Mouse (Mus musculus) heart, embryonic 12.5 days (tissue): ENCODE data around the gene Crcp. TPM values are rescaled to one million over a fixed set of nuclear protein-coding genes. Genes with fewer than 3 reads are reported as not detected.

Source experiments
- ATAC-seq: fragments of 200-750 bp; cut with Nextera tagmentation; 2 replicates; pipeline ENCODE4 v1.8.0; 2017; ENCODE audit warnings: moderate TSS enrichment, moderate library complexity; ENCODE audit not compliant: insufficient number of reproducible peaks, low FRiP score
- H3K27ac ChIP-seq: fragments of 300-500 bp; sonication (generic); 2 replicates; pipeline ENCODE4 v1.5.1; 2016; ENCODE audit warnings: mild to moderate bottlenecking, moderate library complexity; ENCODE audit not compliant: poor library complexity, severe bottlenecking
- H3K27me3 ChIP-seq: fragments of 300-500 bp; sonication (generic); replicated peaks from 2 replicates; pipeline ENCODE4 v1.6.1; 2016; ENCODE audit warnings: mild to moderate bottlenecking, moderate library complexity
- H3K36me3 ChIP-seq: fragments of 300-500 bp; sonication (generic); 2 replicates; pipeline ENCODE4 v1.6.1; 2016; ENCODE audit warnings: mild to moderate bottlenecking, moderate library complexity
- H3K4me1 ChIP-seq: fragments of 300-500 bp; sonication (generic); replicated peaks from 2 replicates; pipeline ENCODE4 v1.6.1; 2016; ENCODE audit warnings: mild to moderate bottlenecking
- H3K4me2 ChIP-seq: fragments of 300-500 bp; sonication (generic); 2 replicates; pipeline ENCODE4 v1.6.1; 2016; ENCODE audit warnings: mild to moderate bottlenecking, moderate library complexity
- H3K4me3 ChIP-seq: fragments of 300-500 bp; sonication (generic); 2 replicates; pipeline ENCODE4 v1.5.1; 2016; ENCODE audit warnings: mild to moderate bottlenecking
- H3K9ac ChIP-seq: fragments of 300-500 bp; sonication (generic); 2 replicates; pipeline ENCODE4 v1.6.1; 2016; ENCODE audit warnings: mild to moderate bottlenecking, moderate library complexity
- H3K9me3 ChIP-seq: fragments of 300-500 bp; sonication (generic); replicated peaks from 2 replicates; pipeline ENCODE4 v1.6.1; 2016; ENCODE audit warnings: mild to moderate bottlenecking, moderate library complexity
- WGBS: fragments of 180-500 bp; shearing (Covaris S2); methylation state at CpG from one replicate; pipeline ENCODE4 v1.1.7; 2016; 5-methylcytosine and 5-hydroxymethylcytosine counted together
- polyA plus RNA-seq: library from polyadenylated mRNA; unstranded; fragments of >200 nt; fragmentation: Nextera tagmentation; extraction: Ambion mirVana; gene quantifications from 2 replicates; pipeline ENCODE4 v1.2.1, GENCODE M21; 2016

The Crcp gene
- polyA plus RNA-seq, 1 experiment from 2014 or later: 21.2 TPM

- peaks cover 9% of the 10 kb centered on the region; the same call in 1 of the 2 replicates for H3K4me1 ChIP-seq
- H3K27me3 ChIP-seq: peaks cover 39% of the 10 kb centered on the region
- 0 out of 2 replicates have a peak, but pooled peaks cover 4% of the 10 kb centered on the region for H3K36me3 ChIP-seq
- no peak overlapping the region for H3K27ac ChIP-seq
- peak; percentile 4; the same call in 1 of the 2 replicates for ATAC-seq
- H3K9ac ChIP-seq: peak overlapping the region; percentile 78
- H3K4me3 ChIP-seq: peak overlapping the region; percentile 67
- H3K9me3 ChIP-seq: peaks cover 8% of the 10 kb centered on the region
- 48% methylated on average over 6 of the region's 6 CpGs for WGBS
- peak overlapping the region; percentile 85 for H3K4me2 ChIP-seq
These were observed 49.7 kb downstream of the Crcp start for GRCm38 (mm10) chr5:130078834-130079156.

DNA sequence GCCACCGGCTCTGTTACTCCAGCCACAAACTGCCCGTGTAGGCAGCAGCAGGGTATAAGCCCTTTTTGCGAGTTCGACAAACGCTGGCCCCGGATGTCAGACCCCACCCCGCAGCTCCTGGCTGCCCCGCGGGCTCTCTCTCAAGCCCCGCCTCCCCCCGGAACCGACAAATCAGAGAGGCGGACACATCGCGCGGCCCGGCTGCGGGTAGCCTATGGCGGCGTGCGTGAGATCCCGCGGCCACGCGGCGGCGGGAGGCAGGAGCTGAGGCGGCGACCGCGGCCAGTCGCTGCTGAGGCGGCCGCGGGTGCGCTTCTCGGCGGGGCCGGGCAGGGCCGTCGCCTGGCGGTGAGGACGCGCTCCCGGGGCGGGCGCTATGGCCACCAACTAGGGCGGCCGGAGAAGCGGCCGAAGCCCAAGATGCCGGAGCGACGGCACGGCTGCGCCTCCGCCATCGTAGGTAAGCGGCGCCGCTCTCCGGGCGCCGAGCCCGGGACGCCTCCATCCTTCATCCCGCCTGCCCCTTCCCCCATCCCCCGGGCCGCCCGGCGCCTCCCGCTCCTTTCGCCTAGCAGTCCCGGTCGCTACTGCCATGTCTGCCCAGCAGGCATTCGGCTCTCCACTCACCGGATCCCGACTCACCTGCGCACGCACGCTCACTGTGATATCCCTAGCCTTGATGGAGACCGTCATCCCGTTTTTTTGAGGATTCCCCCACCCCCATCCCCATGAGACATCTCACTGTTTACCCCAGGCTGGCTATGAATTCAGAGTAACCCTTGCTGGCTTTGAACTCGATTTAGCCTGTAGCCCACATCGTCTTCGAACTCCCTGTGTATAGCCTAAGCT, 50.3 kb downstream of the Crcp start:
- H3K36me3 ChIP-seq: 0 out of 2 replicates have a peak, but pooled peaks cover 4% of the 10 kb centered on the region
- H3K4me3 ChIP-seq: peak overlapping the region; percentile 67
- peak overlapping the region; percentile 78 for H3K9ac ChIP-seq
- H3K27ac ChIP-seq: peak overlapping the region; percentile 15; the same call in 1 of the 2 replicates
- H3K4me2 ChIP-seq: peak overlapping the region; percentile 85
- peaks cover 9% of the 10 kb centered on the region; the same call in 1 of the 2 replicates for H3K4me1 ChIP-seq
- H3K27me3 ChIP-seq: peaks cover 36% of the 10 kb centered on the region
- WGBS: under 1% methylated on average over 73 of the region's 86 CpGs
- H3K9me3 ChIP-seq: peaks cover 8% of the 10 kb centered on the region
- ATAC-seq: peak; percentile 94

GRCm38 (mm10) chr5:130080051-130080681, 51.1 kb downstream of the Crcp start:
- Histone ChIP-seq H3K4me3 (peak overlapping the region; percentile 67), H3K9ac (peak overlapping the region; percentile 78), H3K4me1 (peaks cover 9% of the 10 kb centered on the region; the same call in 1 of the 2 replicates), H3K27me3 (peaks cover 29% of the 10 kb centered on the region), H3K4me2 (peak overlapping the region; percentile 85), H3K9me3 (peaks cover 8% of the 10 kb centered on the region), H3K27ac (no peak overlapping the region), H3K36me3 (0 out of 2 replicates have a peak, but pooled peaks cover 4% of the 10 kb centered on the region)
- no peak for ATAC-seq
- 71% methylated on average over 16 of the region's 16 CpGs for WGBS

GRCm38 (mm10) chr5:130081181-130081881, 52.2 kb downstream of the Crcp start:
- no peak for ATAC-seq
- Histone ChIP-seq H3K9ac (no peak overlapping the region), H3K9me3 (peaks cover 14% of the 10 kb centered on the region), H3K4me3 (no peak overlapping the region), H3K27me3 (peaks cover 24% of the 10 kb centered on the region), H3K27ac (no peak overlapping the region), H3K4me2 (no peak overlapping the region), H3K4me1 (peaks cover 8% of the 10 kb centered on the region; the same call in 1 of the 2 replicates), H3K36me3 (peaks cover 8% of the 10 kb centered on the region; the same call in 1 of the 2 replicates)
- 96% methylated on average over 8 of the region's 8 CpGs for WGBS

GRCm38 (mm10) chr5:130082431-130082830, 53.3 kb downstream of the Crcp start:
- Histone ChIP-seq H3K9ac (no peak overlapping the region), H3K4me2 (no peak overlapping the region), H3K9me3 (peaks cover 14% of the 10 kb centered on the region), H3K27ac (no peak overlapping the region), H3K4me3 (no peak overlapping the region), H3K27me3 (peaks cover 13% of the 10 kb centered on the region; the same call in 1 of the 2 replicates), H3K4me1 (peaks cover 6% of the 10 kb centered on the region; the same call in 1 of the 2 replicates), H3K36me3 (peaks cover 8% of the 10 kb centered on the region; the same call in 1 of the 2 replicates)
- WGBS: 87% methylated on average over 4 of the region's 4 CpGs
- ATAC-seq: no peak

DNA sequence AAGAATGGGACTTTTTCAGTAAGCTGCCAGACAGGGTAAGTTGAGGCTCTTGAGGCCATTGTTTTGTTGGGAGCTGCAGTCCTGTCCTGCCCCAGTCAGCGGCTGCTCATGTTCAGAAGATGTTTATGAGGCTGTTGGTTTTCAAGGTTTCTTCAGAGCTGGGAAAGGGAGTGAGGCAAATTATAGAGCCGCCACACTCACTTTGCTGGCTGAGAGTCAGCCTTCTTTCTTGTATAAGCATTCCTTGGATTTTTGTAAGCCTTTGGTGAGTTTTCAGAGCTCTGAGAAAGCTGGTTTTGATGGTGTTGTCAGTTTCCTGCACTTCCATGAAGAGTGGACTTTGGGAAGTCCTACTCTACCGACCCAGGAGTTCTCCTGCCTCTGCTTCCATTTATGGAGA, 55.2 kb downstream of the Crcp start:
- no peak overlapping the region for H3K4me2 ChIP-seq
- H3K9ac ChIP-seq: no peak overlapping the region
- no peak overlapping the region for H3K4me3 ChIP-seq
- H3K27ac ChIP-seq: no peak overlapping the region
- no peaks in the 10 kb centered on the region for H3K27me3 ChIP-seq
- H3K36me3 ChIP-seq: peaks cover 8% of the 10 kb centered on the region; the same call in 1 of the 2 replicates
- WGBS: 84% methylated on average over 3 of the region's 3 CpGs
- no peak for ATAC-seq
- peaks cover 8% of the 10 kb centered on the region; the same call in 1 of the 2 replicates for H3K4me1 ChIP-seq
- H3K9me3 ChIP-seq: peaks cover 14% of the 10 kb centered on the region

DNA sequence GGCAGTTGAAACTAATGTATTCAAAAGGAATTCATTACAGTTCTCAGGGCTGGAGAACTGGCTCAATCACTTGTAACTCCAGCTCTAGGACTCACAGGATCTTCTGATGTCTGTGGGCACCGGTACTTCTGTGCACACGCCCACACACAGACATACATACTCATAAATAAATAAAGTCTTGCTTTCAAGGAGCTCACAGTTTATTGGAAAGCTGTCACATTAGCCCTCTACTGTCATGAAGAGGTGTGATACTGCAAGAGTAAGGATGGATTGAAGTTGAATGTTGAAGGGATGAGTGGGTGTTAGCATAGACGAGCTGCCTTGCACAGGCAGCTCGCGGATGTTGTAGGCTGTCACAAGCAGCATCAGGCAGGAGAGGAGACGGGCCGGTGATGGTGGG, 58.9 kb downstream of the Crcp start:
- WGBS: 87% methylated on average over 7 of the region's 7 CpGs
- no peaks in the 10 kb centered on the region for H3K27me3 ChIP-seq
- H3K4me2 ChIP-seq: no peak overlapping the region
- H3K9me3 ChIP-seq: peaks cover 6% of the 10 kb centered on the region; the same call in 1 of the 2 replicates
- no peak for ATAC-seq
- H3K27ac ChIP-seq: no peak overlapping the region
- 0 out of 2 replicates have a peak, but pooled peaks cover 5% of the 10 kb centered on the region for H3K4me1 ChIP-seq
- no peak overlapping the region for H3K9ac ChIP-seq
- H3K4me3 ChIP-seq: no peak overlapping the region
- H3K36me3 ChIP-seq: peaks cover 4% of the 10 kb centered on the region; the same call in 1 of the 2 replicates

DNA sequence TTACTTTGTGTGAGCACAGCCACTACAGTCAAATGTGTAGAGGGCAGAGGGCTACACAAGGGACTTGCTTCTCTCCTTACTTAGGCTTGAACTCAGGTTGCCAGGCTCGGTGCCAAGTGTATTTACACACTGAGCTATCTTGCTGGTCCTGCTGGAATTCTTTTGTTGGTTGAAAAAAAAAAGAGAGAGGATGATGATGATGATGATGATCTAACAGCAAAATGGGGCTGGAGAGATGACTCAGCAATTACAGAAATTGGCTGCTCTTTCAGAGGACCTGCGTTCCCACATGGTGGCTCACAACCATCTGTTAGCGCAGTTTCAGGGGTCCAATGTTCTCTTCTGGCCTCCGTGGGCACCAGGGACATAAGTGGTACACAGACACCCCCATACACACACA, 59.5 kb downstream of the Crcp start:
- 90% methylated on average over 4 of the region's 4 CpGs for WGBS
- H3K36me3 ChIP-seq: peaks cover 4% of the 10 kb centered on the region; the same call in 1 of the 2 replicates
- no peak for ATAC-seq
- peaks cover 6% of the 10 kb centered on the region; the same call in 1 of the 2 replicates for H3K9me3 ChIP-seq
- 0 out of 2 replicates have a peak, but pooled peaks cover 5% of the 10 kb centered on the region for H3K4me1 ChIP-seq
- no peak overlapping the region for H3K4me3 ChIP-seq
- H3K27me3 ChIP-seq: no peaks in the 10 kb centered on the region
- no peak overlapping the region for H3K4me2 ChIP-seq
- no peak overlapping the region for H3K9ac ChIP-seq
- no peak overlapping the region for H3K27ac ChIP-seq

GRCm38 (mm10) chr5:130089177-130089576, 60.1 kb downstream of the Crcp start:
- H3K4me2 ChIP-seq: no peak overlapping the region
- H3K27ac ChIP-seq: no peak overlapping the region
- H3K4me3 ChIP-seq: no peak overlapping the region
- no peak overlapping the region for H3K9ac ChIP-seq
- H3K36me3 ChIP-seq: peaks cover 4% of the 10 kb centered on the region; the same call in 1 of the 2 replicates
- 68% methylated on average over 7 of the region's 7 CpGs for WGBS
- ATAC-seq: no peak
- H3K27me3 ChIP-seq: no peaks in the 10 kb centered on the region
- H3K9me3 ChIP-seq: peaks cover 6% of the 10 kb centered on the region; the same call in 1 of the 2 replicates
- H3K4me1 ChIP-seq: 0 out of 2 replicates have a peak, but pooled peaks cover 5% of the 10 kb centered on the region

GRCm38 (mm10) chr5:130089626-130090393, 60.7 kb downstream of the Crcp start:
- Histone ChIP-seq H3K27me3 (no peaks in the 10 kb centered on the region), H3K4me2 (no peak overlapping the region), H3K4me1 (0 out of 2 replicates have a peak, but pooled peaks cover 5% of the 10 kb centered on the region), H3K9me3 (peaks cover 6% of the 10 kb centered on the region; the same call in 1 of the 2 replicates), H3K27ac (no peak overlapping the region), H3K36me3 (peaks cover 4% of the 10 kb centered on the region; the same call in 1 of the 2 replicates), H3K4me3 (no peak overlapping the region), H3K9ac (no peak overlapping the region)
- ATAC-seq: no peak
- WGBS: 73% methylated on average over 18 of the region's 18 CpGs
